Mouse (Mus musculus) limb, embryonic 14.5 days (tissue): ENCODE data around the gene Zdhhc16. TPM values are rescaled to one million over a fixed set of nuclear protein-coding genes. Genes with fewer than 3 reads are reported as not detected.

ENCODE experiments used
- ATAC-seq: fragments of 200-750 bp; cut with Nextera tagmentation; 2 replicates; pipeline ENCODE4 v1.8.0; 2017; ENCODE audit warnings: low read depth, moderate number of reproducible peaks, moderate TSS enrichment; ENCODE audit not compliant: low FRiP score
- DNase-seq: peaks from one replicate; pipeline ENCODE4 v3.0.0-alpha.2; 2015; ENCODE audit warnings: low spot score
- H3K27ac ChIP-seq: fragments of 300-500 bp; sonication (generic); replicated peaks from 2 replicates; pipeline ENCODE4 v1.5.1; 2014; ENCODE audit warnings: low read depth, mild to moderate bottlenecking, low read length, moderate library complexity, mixed read lengths
- H3K27me3 ChIP-seq: fragments of 300-500 bp; sonication (generic); 2 replicates; pipeline ENCODE4 v1.6.1; 2014; ENCODE audit warnings: low read length, mixed read lengths; ENCODE audit not compliant: control insufficient read depth, insufficient read depth
- H3K36me3 ChIP-seq: fragments of 300-500 bp; sonication (generic); 2 replicates; pipeline ENCODE4 v1.6.1; 2014; ENCODE audit warnings: mild to moderate bottlenecking, low read length, moderate library complexity, mixed read lengths; ENCODE audit not compliant: control insufficient read depth, insufficient read depth
- H3K4me1 ChIP-seq: fragments of 300-500 bp; sonication (generic); 2 replicates; pipeline ENCODE4 v1.6.1; 2014; ENCODE audit warnings: antibody characterized with exemption, low read length, mixed read lengths; ENCODE audit not compliant: control insufficient read depth, insufficient read depth
- H3K4me2 ChIP-seq: fragments of 300-500 bp; sonication (generic); replicated peaks from 2 replicates; pipeline ENCODE4 v1.6.1; 2014; ENCODE audit warnings: low read depth, mild to moderate bottlenecking, low read length, moderate library complexity; ENCODE audit not compliant: severe bottlenecking
- H3K4me3 ChIP-seq: fragments of 300-500 bp; sonication (generic); replicated peaks from 2 replicates; pipeline ENCODE4 v1.5.1; 2014; ENCODE audit warnings: low read length
- H3K9ac ChIP-seq: fragments of 300-500 bp; sonication (generic); 2 replicates; pipeline ENCODE4 v1.6.1; 2014; ENCODE audit warnings: mild to moderate bottlenecking, low read depth, low read length, moderate library complexity; ENCODE audit not compliant: severe bottlenecking
- H3K9me3 ChIP-seq: fragments of 300-500 bp; sonication (generic); 2 replicates; pipeline ENCODE4 v1.6.1; 2016; ENCODE audit warnings: low read length; ENCODE audit not compliant: control insufficient read depth
- POLR2A ChIP-seq: fragments of 200-500 bp; IDR thresholded peaks from 2 replicates; pipeline ENCODE4 v1.8.0; 2012; ENCODE audit warnings: inconsistent platforms, mild to moderate bottlenecking, moderate library complexity, borderline replicate concordance; ENCODE audit not compliant: insufficient read depth, insufficient read length; ENCODE audit errors: extremely low read depth
- WGBS: fragments of 180-500 bp; shearing (Covaris S2); extraction: QIAGEN DNeasy Blood & Tissue Kit; methylation state at CpG from one replicate; pipeline ENCODE4 v1.1.7; 2014; 5-methylcytosine and 5-hydroxymethylcytosine counted together
- polyA plus RNA-seq, 2 experiments: library from polyadenylated mRNA; depleted of rRNA in 1 of 2; stranded (reverse) in 1 of 2; unstranded in 1 of 2; fragments of >200 nt; fragmentation: Nextera tagmentation in 1 of 2; extraction: Ambion mirVana in 1 of 2; gene quantifications; 2 replicates each; pipeline versions ENCODE4 v1.2.1 to v1.2.3; 2012 to 2014

Zdhhc16 gene
- polyA plus RNA-seq, 2 experiments, result 79.2 to 114 TPM

DNA sequence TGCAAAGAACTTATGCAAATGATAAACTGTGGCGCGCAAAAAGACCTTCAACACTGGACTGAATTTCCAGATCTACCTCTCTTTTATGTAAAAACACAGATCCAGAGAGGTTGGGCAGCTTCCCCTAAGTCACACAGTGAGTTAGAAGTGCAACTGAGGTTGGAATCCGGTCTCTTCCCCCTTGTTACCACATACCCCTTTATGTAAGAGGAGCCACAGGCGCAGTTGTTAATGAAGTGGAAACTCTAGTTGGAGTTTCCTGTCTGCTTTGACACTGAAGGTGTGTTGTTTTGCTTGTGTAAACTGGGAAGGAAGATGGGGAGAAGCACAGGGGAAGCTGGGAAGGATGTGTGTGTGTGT, 49.5 kb downstream of the Zdhhc16 start:
- Histone ChIP-seq H3K27me3 (no peaks in the 10 kb centered on the region), H3K4me2 (peak overlapping the region; percentile 85), H3K4me3 (peak overlapping the region; percentile 88), H3K9ac (peak overlapping the region; percentile 79), H3K9me3 (no peaks in the 10 kb centered on the region), H3K4me1 (peaks cover 16% of the 10 kb centered on the region), H3K36me3 (no peaks in the 10 kb centered on the region), H3K27ac (peak overlapping the region; percentile 81; the same call in 1 of the 2 replicates)
- no peak for TF ChIP-seq POLR2A
- DNase-seq, result no peak
- WGBS, result 6% methylated on average over 4 of the region's 4 CpGs
- ATAC-seq, result no peak

DNA sequence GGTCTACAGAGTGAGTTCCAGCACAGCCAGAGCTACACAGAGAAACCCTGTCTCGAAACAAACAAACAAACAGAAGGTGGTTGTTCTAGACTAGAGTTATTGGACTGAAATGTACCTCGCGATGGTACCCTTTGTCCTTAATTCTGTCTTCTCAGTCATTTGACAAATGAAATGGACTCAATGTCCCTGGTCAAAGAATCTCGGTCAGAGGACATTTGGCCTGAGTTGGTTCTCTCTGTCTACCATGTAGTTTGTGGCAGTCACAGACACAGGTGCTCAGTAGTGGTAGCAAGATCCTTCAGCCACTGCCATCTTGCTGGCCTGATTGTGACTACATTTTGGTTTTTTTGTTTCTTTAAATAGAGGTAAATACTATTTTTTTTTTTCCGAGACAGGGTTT, 52.7 kb downstream of the Zdhhc16 start:
- WGBS, result 91% methylated on average over 5 of the region's 5 CpGs

DNA sequence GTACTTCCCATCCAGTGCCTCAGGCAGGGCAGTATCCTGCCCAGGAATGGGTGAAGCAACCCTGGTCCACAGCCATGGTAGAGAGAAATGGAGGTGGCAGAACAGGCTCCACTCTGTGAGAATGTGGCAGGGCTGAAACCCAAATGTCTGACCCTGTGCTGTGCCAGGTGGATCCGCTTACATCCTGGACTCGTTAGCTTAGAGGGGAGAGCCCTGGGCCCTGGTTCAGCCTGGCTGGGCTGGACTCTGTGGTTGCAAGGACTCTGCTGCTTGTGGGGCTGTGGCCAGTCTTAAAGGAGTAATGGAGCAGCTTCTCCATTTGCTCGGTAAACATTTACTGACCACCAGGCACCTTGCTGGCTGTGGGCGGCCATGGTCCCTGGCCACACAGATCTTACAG, 53.9 kb downstream of the Zdhhc16 start:
- Histone ChIP-seq H3K4me3 (no peak overlapping the region), H3K4me2 (no peak overlapping the region), H3K27ac (no peak overlapping the region), H3K36me3 (no peaks in the 10 kb centered on the region), H3K9me3 (no peaks in the 10 kb centered on the region), H3K27me3 (no peaks in the 10 kb centered on the region), H3K9ac (no peak overlapping the region), H3K4me1 (peaks cover 10% of the 10 kb centered on the region)
- ATAC-seq (no peak), DNase-seq (no peak)
- WGBS, result 77% methylated on average over 4 of the region's 4 CpGs
- no peak for TF ChIP-seq POLR2A

More for the DNA sequence above, 52.7 kb downstream of the Zdhhc16 start:
- Histone ChIP-seq H3K9ac (no peak overlapping the region), H3K4me1 (peaks cover 10% of the 10 kb centered on the region), H3K4me3 (no peak overlapping the region), H3K36me3 (no peaks in the 10 kb centered on the region), H3K27me3 (no peaks in the 10 kb centered on the region), H3K27ac (no peak overlapping the region), H3K9me3 (no peaks in the 10 kb centered on the region), H3K4me2 (no peak overlapping the region)
- ATAC-seq, result no peak
- TF ChIP-seq POLR2A, result no peak
- no peak for DNase-seq

DNA sequence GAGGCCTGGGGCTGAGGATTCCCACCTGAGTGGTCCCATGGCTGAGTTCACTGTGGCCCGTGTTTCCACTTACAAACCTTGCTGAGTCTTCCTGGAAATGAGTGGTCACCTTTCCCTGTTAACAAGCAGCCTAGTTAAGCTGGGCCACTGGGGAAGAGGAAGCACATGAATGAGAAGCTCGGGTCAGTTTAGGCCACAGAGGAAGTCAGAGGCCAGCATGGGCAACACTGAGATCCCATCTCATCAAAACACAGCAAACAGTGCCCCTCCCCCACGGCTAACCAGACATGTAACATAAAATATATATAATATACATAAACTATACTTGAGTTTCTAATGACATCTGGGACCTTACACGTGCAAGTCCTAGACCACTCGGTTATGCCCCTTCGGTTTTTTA, 56.5 kb downstream of the Zdhhc16 start:
- DNase-seq (no peak), ATAC-seq (no peak)
- Histone ChIP-seq H3K27ac (no peak overlapping the region), H3K9me3 (no peaks in the 10 kb centered on the region), H3K4me1 (peaks cover 10% of the 10 kb centered on the region), H3K9ac (no peak overlapping the region), H3K4me2 (no peak overlapping the region), H3K4me3 (no peak overlapping the region), H3K27me3 (no peaks in the 10 kb centered on the region), H3K36me3 (no peaks in the 10 kb centered on the region)
- WGBS, result 76% methylated on average over 6 of the region's 6 CpGs
- TF ChIP-seq POLR2A, result no peak

GRCm38 (mm10) chr19:41991926-41992477, 58.7 kb downstream of the Zdhhc16 start:
- Histone ChIP-seq H3K4me3 (no peak overlapping the region), H3K4me1 (peaks cover 19% of the 10 kb centered on the region), H3K27me3 (no peaks in the 10 kb centered on the region), H3K4me2 (no peak overlapping the region), H3K9ac (no peak overlapping the region), H3K27ac (no peak overlapping the region), H3K36me3 (no peaks in the 10 kb centered on the region), H3K9me3 (no peaks in the 10 kb centered on the region)
- 37% methylated on average over 6 of the region's 6 CpGs for WGBS
- TF ChIP-seq POLR2A, result no peak
- DNase-seq, result no peak
- ATAC-seq, result no peak

DNA sequence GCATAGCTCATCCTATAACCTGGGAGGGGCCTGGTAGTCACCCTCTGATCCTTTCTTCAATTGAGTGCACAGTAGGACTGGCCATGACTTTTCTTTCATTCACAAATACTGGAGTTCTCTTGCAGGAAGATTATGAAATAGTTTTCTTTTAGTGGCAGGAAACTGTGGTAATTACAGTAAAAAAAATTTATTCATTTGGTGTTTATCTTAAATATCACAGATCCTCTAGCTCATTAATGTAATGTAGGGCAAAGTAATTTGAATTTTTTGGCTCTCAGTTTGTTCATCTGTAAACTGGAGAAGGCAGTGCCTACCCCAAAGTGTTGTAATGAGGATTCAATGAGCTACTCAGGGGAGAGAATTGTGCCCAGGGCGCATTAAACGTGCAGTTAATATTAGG, 59.7 kb downstream of the Zdhhc16 start:
- H3K36me3 ChIP-seq, result no peaks in the 10 kb centered on the region
- H3K4me2 ChIP-seq, result no peak overlapping the region
- H3K4me3 ChIP-seq, result no peak overlapping the region
- 77% methylated on average over 2 of the region's 2 CpGs for WGBS
- no peaks in the 10 kb centered on the region for H3K9me3 ChIP-seq
- DNase-seq, result no peak
- TF ChIP-seq POLR2A, result no peak
- no peak overlapping the region for H3K9ac ChIP-seq
- ATAC-seq, result no peak
- peaks cover 28% of the 10 kb centered on the region for H3K4me1 ChIP-seq
- H3K27ac ChIP-seq, result no peak overlapping the region
- no peaks in the 10 kb centered on the region for H3K27me3 ChIP-seq
